Mouse (Mus musculus) limb, embryonic 15.5 days (tissue): Measurements from ENCODE around the gene Cln6. TPM values are rescaled to one million over a fixed set of nuclear protein-coding genes. Genes with fewer than 3 reads are reported as not detected.

Experiments used
- ATAC-seq: fragments of 200-750 bp; cut with Nextera tagmentation; 2 replicates; pipeline ENCODE4 v1.8.0; 2017; ENCODE audit warnings: low read depth, moderate TSS enrichment; ENCODE audit not compliant: insufficient number of reproducible peaks, low FRiP score, low TSS enrichment
- H3K27ac ChIP-seq: fragments of 300-500 bp; sonication (generic); 2 replicates; pipeline ENCODE4 v1.5.1; 2015; ENCODE audit warnings: moderate library complexity, mild to moderate bottlenecking, inconsistent platforms
- H3K27me3 ChIP-seq: fragments of 300-500 bp; sonication (generic); 2 replicates; pipeline ENCODE4 v1.6.1; 2015; ENCODE audit warnings: inconsistent platforms
- H3K36me3 ChIP-seq: fragments of 300-500 bp; sonication (generic); 2 replicates; pipeline ENCODE4 v1.6.1; 2015; ENCODE audit warnings: inconsistent platforms
- H3K4me1 ChIP-seq: fragments of 300-500 bp; sonication (generic); 2 replicates; pipeline ENCODE4 v1.6.1; 2015; ENCODE audit warnings: inconsistent platforms
- H3K4me2 ChIP-seq: fragments of 300-500 bp; sonication (generic); 2 replicates; pipeline ENCODE4 v1.6.1; 2015; ENCODE audit warnings: mild to moderate bottlenecking, inconsistent platforms
- H3K4me3 ChIP-seq: fragments of 300-500 bp; sonication (generic); 2 replicates; pipeline ENCODE4 v1.5.1; 2015; ENCODE audit warnings: mild to moderate bottlenecking, inconsistent platforms
- H3K9ac ChIP-seq: fragments of 300-500 bp; sonication (generic); 2 replicates; pipeline ENCODE4 v1.6.1; 2015; ENCODE audit warnings: inconsistent platforms
- H3K9me3 ChIP-seq: fragments of 300-500 bp; sonication (generic); 2 replicates; pipeline ENCODE4 v1.6.1; 2016; ENCODE audit warnings: inconsistent platforms
- WGBS: fragments of 180-500 bp; shearing (Covaris S2); methylation state at CpG from one replicate; pipeline ENCODE4 v1.1.7; 2015; 5-methylcytosine and 5-hydroxymethylcytosine counted together
- polyA plus RNA-seq: library from polyadenylated mRNA; unstranded; fragments of >200 nt; fragmentation: Nextera tagmentation; extraction: Ambion mirVana; gene quantifications from 2 replicates; pipeline ENCODE4 v1.2.1, GENCODE M21; 2015

Cln6 gene
- polyA plus RNA-seq, 1 experiment from 2014 or later: 24.6 TPM

DNA sequence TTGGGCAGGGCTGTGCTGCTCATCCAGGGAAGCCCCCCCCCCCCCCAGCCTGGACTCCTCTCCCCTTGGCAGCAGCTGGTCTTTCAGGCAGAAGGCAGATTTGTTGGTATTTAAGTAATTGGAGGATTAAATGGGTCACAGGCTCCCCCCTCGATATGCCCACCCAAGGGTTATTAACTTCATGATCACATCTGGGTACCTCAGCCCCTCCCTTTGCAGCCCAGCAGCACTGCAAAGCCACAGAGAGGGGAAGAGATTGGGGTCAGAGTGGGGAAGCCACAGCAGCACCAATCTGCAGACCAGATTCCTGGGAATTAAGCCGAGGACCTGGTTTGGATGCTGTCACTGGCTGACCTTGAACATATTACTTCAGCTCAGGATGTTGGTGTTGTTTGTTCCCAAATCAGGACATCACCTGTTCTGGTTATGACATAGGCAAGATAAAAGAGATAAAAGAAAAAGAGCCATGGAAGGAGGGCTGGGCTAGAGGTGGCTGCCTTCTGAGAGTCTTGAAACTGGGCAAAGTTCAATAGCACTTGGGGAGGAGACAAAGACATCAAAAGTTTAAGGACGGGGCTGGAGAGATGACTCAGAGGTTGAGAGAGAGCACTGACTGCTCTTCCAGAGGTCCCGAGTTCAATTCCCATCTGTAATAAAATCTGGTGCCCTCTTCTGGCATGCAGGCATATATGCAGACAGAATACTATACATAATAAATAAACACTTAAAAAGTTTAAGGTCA lies 2.7 kb upstream of the Cln6 start:
- 39% methylated on average over 4 of the region's 4 CpGs for WGBS
- H3K4me3 ChIP-seq: no peak overlapping the region
- no peaks in the 10 kb centered on the region for H3K9me3 ChIP-seq
- no peaks in the 10 kb centered on the region for H3K27me3 ChIP-seq
- no peak overlapping the region for H3K27ac ChIP-seq
- peaks cover 20% of the 10 kb centered on the region for H3K4me1 ChIP-seq
- H3K4me2 ChIP-seq: no peak overlapping the region
- H3K36me3 ChIP-seq: 0 out of 2 replicates have a peak, but pooled peaks cover 3% of the 10 kb centered on the region
- no peak overlapping the region for H3K9ac ChIP-seq
- ATAC-seq: no peak

DNA sequence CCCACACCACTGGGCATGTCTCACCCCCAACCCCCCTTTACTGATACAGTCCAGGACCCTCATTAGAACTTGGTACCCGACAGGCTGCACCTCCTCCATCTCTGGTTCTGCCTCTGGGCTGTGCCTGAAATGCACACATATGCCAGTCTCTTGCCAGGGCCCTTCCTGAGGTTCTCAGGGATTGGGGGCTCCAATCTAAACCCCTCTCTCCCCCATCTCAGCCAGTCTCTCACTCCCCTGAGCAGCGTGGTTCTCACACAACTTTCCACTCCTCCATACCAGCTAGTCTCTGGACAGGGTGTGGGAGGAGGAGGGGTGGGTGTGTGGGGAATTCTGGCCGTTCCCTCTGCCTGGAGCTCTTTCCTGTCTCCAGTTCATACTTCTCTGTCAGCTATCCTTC lies 974 bp upstream of the Cln6 start:
- Histone ChIP-seq H3K4me3 (no peak overlapping the region), H3K4me1 (peaks cover 20% of the 10 kb centered on the region), H3K27me3 (no peaks in the 10 kb centered on the region), H3K27ac (peak overlapping the region; percentile 77; the same call in 1 of the 2 replicates), H3K36me3 (0 out of 2 replicates have a peak, but pooled peaks cover 3% of the 10 kb centered on the region), H3K4me2 (no peak overlapping the region), H3K9me3 (no peaks in the 10 kb centered on the region), H3K9ac (no peak overlapping the region)
- 43% methylated on average over 3 of the region's 3 CpGs for WGBS
- ATAC-seq: no peak

DNA sequence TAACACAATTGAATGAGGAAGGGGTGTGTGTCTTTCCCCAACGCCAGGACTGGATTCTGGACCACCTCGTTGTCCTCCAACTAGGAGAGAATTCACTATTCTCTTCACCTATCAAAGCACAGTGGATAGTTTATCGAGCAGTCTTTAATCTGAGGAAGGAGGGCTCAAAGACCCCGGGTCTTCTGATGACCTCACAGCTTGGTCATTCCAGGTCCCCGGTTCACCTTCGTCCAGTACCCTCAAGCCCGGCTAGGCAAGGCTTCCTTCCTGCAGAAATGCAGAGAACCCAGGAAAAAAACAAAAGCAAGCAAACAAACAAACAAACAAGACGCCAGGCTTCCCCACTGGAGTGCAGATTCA lies 459 bp upstream of the Cln6 start:
- Histone ChIP-seq H3K4me3 (peak overlapping the region; percentile 56), H3K36me3 (0 out of 2 replicates have a peak, but pooled peaks cover 3% of the 10 kb centered on the region), H3K9ac (no peak overlapping the region), H3K4me1 (peaks cover 20% of the 10 kb centered on the region), H3K27me3 (no peaks in the 10 kb centered on the region), H3K4me2 (peak overlapping the region; percentile 78), H3K27ac (peak overlapping the region; percentile 77), H3K9me3 (no peaks in the 10 kb centered on the region)
- 13% methylated on average over 8 of the region's 8 CpGs for WGBS
- ATAC-seq: no peak

GRCm38 (mm10) chr9:62839172-62839770 lies 686 bp downstream of the Cln6 start:
- H3K36me3 ChIP-seq: 0 out of 2 replicates have a peak, but pooled peaks cover 3% of the 10 kb centered on the region
- ATAC-seq: no peak
- H3K4me3 ChIP-seq: peak overlapping the region; percentile 56
- 12% methylated on average over 14 of the region's 14 CpGs for WGBS
- H3K4me2 ChIP-seq: peak overlapping the region; percentile 78
- no peaks in the 10 kb centered on the region for H3K9me3 ChIP-seq
- peak overlapping the region; percentile 92 for H3K27ac ChIP-seq
- no peaks in the 10 kb centered on the region for H3K27me3 ChIP-seq
- peaks cover 20% of the 10 kb centered on the region for H3K4me1 ChIP-seq
- peak overlapping the region; percentile 64 for H3K9ac ChIP-seq

DNA sequence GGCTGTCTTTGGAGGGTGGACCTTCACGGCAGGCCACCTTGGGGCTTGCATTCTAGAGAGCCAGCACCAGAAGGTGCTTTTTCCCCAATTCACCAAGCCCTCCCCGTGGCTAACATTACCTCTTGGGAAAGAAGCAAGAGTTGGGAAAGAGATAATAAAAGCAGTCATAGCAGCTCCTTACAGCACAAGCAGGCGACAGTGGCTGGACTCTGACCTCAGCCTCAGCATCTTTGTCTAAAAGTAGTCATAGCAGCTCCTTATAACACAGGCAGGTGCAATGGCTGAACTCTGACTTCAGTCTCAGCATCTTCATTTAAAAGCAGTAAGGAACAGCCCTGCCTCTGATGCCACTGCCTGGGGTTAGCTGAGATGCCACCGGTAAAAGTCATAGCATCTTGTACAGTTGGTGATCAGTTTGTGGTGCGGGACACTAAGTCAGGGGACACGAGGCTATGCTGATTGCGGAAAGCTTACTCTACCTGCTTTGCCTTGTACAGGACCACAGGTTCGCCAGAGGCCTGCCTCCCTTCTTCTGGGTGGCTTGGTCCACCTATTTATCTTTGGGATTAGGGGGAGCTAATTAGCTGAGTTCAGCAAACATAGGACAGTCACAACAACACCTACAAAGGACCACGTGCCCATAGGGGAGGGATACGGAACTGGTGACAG lies 4.9 kb downstream of the Cln6 start:
- WGBS: 83% methylated on average over 10 of the region's 10 CpGs
- Histone ChIP-seq H3K4me1 (peaks cover 23% of the 10 kb centered on the region), H3K27me3 (no peaks in the 10 kb centered on the region), H3K9ac (no peak overlapping the region), H3K36me3 (peaks cover 19% of the 10 kb centered on the region), H3K9me3 (no peaks in the 10 kb centered on the region), H3K4me2 (no peak overlapping the region), H3K4me3 (no peak overlapping the region), H3K27ac (no peak overlapping the region)
- no peak for ATAC-seq

- peaks cover 17% of the 10 kb centered on the region for H3K4me1 ChIP-seq
- no peak overlapping the region for H3K4me3 ChIP-seq
- H3K4me2 ChIP-seq: no peak overlapping the region
- no peaks in the 10 kb centered on the region for H3K9me3 ChIP-seq
- peaks cover 25% of the 10 kb centered on the region for H3K36me3 ChIP-seq
- ATAC-seq: no peak
- no peak overlapping the region for H3K27ac ChIP-seq
- 92% methylated on average over 5 of the region's 5 CpGs for WGBS
- H3K9ac ChIP-seq: no peak overlapping the region
- no peaks in the 10 kb centered on the region for H3K27me3 ChIP-seq
Measured at GRCm38 (mm10) chr9:62844461-62844860, 5.9 kb downstream of the Cln6 start.

DNA sequence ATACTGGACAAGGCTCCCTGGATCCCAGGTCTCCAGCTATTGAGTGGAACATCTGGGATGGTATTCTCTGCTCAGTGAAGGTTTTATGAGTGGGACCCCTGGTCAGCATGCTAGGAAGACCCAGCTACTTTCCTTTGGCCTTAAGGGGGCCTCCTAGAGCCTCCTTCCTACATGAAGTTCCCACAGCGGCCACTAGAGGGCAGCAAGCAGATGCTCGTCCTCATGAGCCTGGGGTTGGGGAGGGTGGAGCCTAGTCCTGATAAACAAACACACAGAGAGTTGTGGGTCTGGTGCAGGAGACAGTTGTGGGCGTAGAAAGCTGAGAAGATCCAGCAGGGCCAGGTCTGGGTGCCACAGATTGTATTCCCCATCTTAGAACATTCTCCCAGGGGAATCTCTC lies 9.1 kb downstream of the Cln6 start:
- H3K4me1 ChIP-seq: peaks cover 20% of the 10 kb centered on the region
- no peaks in the 10 kb centered on the region for H3K9me3 ChIP-seq
- no peak overlapping the region for H3K9ac ChIP-seq
- ATAC-seq: no peak
- H3K4me2 ChIP-seq: no peak overlapping the region
- H3K27me3 ChIP-seq: no peaks in the 10 kb centered on the region
- WGBS: 8% methylated on average over 3 of the region's 3 CpGs
- no peak overlapping the region for H3K4me3 ChIP-seq
- no peak overlapping the region for H3K27ac ChIP-seq
- peaks cover 42% of the 10 kb centered on the region for H3K36me3 ChIP-seq

GRCm38 (mm10) chr9:62848641-62849040 lies 10.1 kb downstream of the Cln6 start:
- Histone ChIP-seq H3K9ac (no peak overlapping the region), H3K9me3 (no peaks in the 10 kb centered on the region), H3K36me3 (peaks cover 42% of the 10 kb centered on the region), H3K4me2 (no peak overlapping the region), H3K4me1 (peaks cover 20% of the 10 kb centered on the region), H3K27me3 (no peaks in the 10 kb centered on the region), H3K4me3 (no peak overlapping the region), H3K27ac (no peak overlapping the region)
- no peak for ATAC-seq
- 72% methylated on average over 3 of the region's 3 CpGs for WGBS

GRCm38 (mm10) chr9:62851571-62851970 lies 13.0 kb downstream of the Cln6 start:
- H3K27me3 ChIP-seq: no peaks in the 10 kb centered on the region
- no peak overlapping the region for H3K4me2 ChIP-seq
- peaks cover 30% of the 10 kb centered on the region for H3K4me1 ChIP-seq
- H3K36me3 ChIP-seq: peaks cover 36% of the 10 kb centered on the region
- 65% methylated on average over 2 of the region's 2 CpGs for WGBS
- no peak overlapping the region for H3K27ac ChIP-seq
- H3K4me3 ChIP-seq: no peak overlapping the region
- no peaks in the 10 kb centered on the region for H3K9me3 ChIP-seq
- H3K9ac ChIP-seq: 0 out of 2 replicates have a peak overlapping the region, but pooled peaks have one; percentile 10
- ATAC-seq: no peak

DNA sequence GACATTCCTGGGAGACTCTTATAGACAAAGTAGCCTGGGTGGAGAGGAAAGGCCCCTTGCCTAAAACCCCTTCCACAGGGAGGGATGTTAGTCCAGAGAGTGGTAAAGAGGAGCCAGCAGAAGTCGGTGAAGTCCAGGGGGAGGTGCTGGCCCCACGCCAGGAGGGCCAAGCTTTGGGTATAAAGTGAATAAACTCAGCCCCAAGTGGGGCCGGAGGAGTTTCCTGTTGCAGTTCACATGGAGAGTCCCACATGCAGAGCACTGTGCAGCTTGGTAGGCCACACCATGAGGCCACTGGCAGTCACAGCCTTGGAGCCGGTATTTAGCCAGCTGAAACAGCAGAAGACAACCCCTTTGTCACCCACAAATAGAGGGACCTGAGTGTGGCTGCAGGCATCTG lies 15.9 kb downstream of the Cln6 start:
- ATAC-seq: no peak
- Histone ChIP-seq H3K27me3 (no peaks in the 10 kb centered on the region), H3K4me3 (no peak overlapping the region), H3K4me2 (no peak overlapping the region), H3K9me3 (no peaks in the 10 kb centered on the region), H3K4me1 (peaks cover 47% of the 10 kb centered on the region), H3K36me3 (peaks cover 19% of the 10 kb centered on the region), H3K9ac (no peak overlapping the region), H3K27ac (0 out of 2 replicates have a peak overlapping the region, but pooled peaks have one; percentile 22)
- 34% methylated on average over 4 of the region's 4 CpGs for WGBS

- Histone ChIP-seq H3K4me3 (peak overlapping the region; percentile 27), H3K9me3 (no peaks in the 10 kb centered on the region), H3K36me3 (no peaks in the 10 kb centered on the region), H3K27me3 (no peaks in the 10 kb centered on the region), H3K4me1 (peaks cover 48% of the 10 kb centered on the region), H3K27ac (peak overlapping the region; percentile 84), H3K4me2 (peak overlapping the region; percentile 49), H3K9ac (no peak overlapping the region)
- 52% methylated on average over 9 of the region's 9 CpGs for WGBS
- no peak for ATAC-seq
Measured at GRCm38 (mm10) chr9:62857216-62857615, 18.6 kb downstream of the Cln6 start.

DNA sequence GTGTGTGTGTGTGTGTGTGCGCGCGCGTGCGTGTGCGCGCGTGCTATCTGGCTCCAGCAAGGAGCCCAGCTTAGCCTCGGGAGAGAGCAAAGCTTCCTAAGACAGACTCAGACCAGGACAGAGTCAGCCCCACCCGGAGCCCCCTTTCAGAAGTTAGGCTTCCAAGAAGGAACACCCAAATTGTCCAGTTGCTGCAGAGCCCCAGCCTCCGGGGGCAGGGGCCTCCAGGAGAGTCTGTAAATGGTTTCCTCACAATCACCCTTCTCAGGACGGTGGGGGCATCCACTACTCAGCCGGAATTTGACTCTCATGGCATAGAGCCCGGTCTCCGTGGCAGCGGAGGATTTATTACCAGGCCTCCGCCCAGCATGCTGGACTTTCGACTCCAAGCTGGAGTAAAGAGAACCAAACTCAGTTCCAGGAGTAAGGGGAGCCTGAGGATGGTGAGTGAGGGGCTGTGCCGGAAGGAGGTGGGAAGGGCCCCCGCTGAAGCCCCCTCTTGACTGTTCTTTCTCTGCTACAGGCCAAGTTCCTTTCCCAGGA lies 19.2 kb downstream of the Cln6 start, which contains the start of gene Calml4:
TSS of gene Calml4 (plus strand) at position 362 of the 543 bp plus-strand sequence.
- H3K36me3 ChIP-seq: no peaks in the 10 kb centered on the region
- 20% methylated on average over 20 of the region's 20 CpGs for WGBS
- peak; percentile 74 for ATAC-seq
- peak within 1 kb of the TSS; percentile 27 for H3K4me3 ChIP-seq
- H3K27ac ChIP-seq: peak within 1 kb of the TSS; percentile 84
- H3K27me3 ChIP-seq: no peaks in the 10 kb centered on the region
- H3K4me2 ChIP-seq: peak within 1 kb of the TSS; percentile 49
- H3K9ac ChIP-seq: 0 out of 2 replicates have a peak within 1 kb of the TSS, but pooled peaks have one; percentile 8
- H3K9me3 ChIP-seq: no peaks in the 10 kb centered on the region
- H3K4me1 ChIP-seq: peaks cover 47% of the 10 kb centered on the region
